Comparison of ENCODE assay signal across 8 mouse cellular contexts in the genomic region with DNA sequence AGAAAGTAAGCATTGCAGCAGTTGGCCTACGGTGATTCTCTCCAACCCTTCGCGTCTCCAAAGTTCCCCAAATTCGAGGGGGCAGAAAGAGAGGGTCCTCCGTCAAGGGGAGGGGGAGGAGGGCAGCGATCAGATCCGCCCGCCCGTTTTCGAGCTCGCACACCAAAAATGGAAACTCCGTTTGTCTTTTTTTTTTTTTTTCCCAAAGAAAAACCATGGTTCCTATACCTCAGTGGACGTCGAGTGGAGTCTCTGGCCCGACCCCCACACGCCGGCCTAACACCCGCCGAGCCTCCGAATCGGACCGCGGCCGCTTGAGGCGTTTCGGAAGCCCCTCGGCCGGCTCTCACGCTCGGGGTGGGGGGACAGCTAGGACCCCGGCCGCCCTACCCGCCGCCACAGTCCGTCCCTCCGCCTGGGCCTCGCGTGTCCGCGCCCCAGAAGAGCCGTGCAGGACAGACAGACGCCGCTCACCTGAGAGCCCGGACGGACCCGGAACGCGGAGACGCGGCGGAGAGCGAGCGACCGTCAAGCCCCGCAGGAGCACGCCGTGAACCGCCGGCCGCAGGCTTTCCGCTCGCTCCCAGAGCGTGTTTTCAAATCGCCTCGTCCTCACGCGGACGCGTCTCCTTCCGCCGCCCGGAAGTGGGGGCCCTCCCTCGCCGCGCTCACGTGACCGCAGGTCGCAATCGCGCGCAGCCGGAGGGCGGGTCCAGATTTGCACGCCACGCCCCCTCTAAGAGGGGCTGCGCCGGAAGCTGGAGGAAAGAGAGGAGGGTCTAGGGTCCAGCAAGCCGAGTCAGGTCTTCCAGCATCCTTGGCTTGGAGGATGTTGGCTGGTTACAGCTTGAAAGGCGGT. TPM values are rescaled to one million over a fixed set of nuclear protein-coding genes. Genes with fewer than 3 reads are reported as not detected.
DNase-seq lines count a peak whose midpoint lies in the region; ATAC-seq and TF ChIP-seq lines count a peak whose summit lies in the region.

A gene (minus strand): TSS at position 668 of the 859 bp plus-strand sequence.

- no peaks in the 10 kb centered on the region for H3K27me3 ChIP-seq in hindbrain, embryonic 10.5 days (ENCODE audit: insufficient read depth, poor library complexity, severe bottlenecking)
- no peaks in the 10 kb centered on the region for H3K27me3 ChIP-seq in lung, postnatal 0 days (replicated peaks; ENCODE audit: insufficient read depth, low read length)

- peaks cover 19% of the 10 kb centered on the region for H3K36me3 ChIP-seq in hindbrain, embryonic 10.5 days
- 0 out of 2 replicates have a peak, but pooled peaks cover 3% of the 10 kb centered on the region for H3K36me3 ChIP-seq in lung, postnatal 0 days (ENCODE audit: insufficient read depth, low read length)

- WGBS in hindbrain, embryonic 10.5 days = under 1% methylated on average over 89 of the region's 89 CpGs
- WGBS in lung, postnatal 0 days = under 1% methylated on average over 76 of the region's 89 CpGs

- peak within 1 kb of the TSS; percentile 93 for H3K4me2 ChIP-seq in lung, postnatal 0 days (replicated peaks; ENCODE audit: low read depth, low read length)

- peak; percentile 96 for ATAC-seq in frontal cortex, adult (ENCODE audit: low TSS enrichment)
- peak; percentile 97 for ATAC-seq in lung, postnatal 0 days

- DNase-seq in MN1 (ENCODE audit: low spot score) = peak; percentile 88
- DNase-seq in cerebellum, adult 9-10 months = peak; percentile 81
- peak; percentile 95 for DNase-seq in hindbrain, embryonic 10.5 days (ENCODE audit: low spot score)
- peak; percentile 87 for DNase-seq in layer of hippocampus, adult 9-11 months
- peak; percentile 91 for DNase-seq in lung, postnatal 0 days (ENCODE audit: low spot score)
- DNase-seq in ovary, postnatal 14 days (ENCODE audit: low spot score) = peak; percentile 90
- DNase-seq in thymus, postnatal 14 days = peak; percentile 96

- no peaks in the 10 kb centered on the region for H3K9me3 ChIP-seq in hindbrain, embryonic 10.5 days
- no peaks in the 10 kb centered on the region for H3K9me3 ChIP-seq in lung, postnatal 0 days (ENCODE audit: low read length)

- peaks cover 26% of the 10 kb centered on the region for H3K4me1 ChIP-seq in hindbrain, embryonic 10.5 days (replicated peaks)
- peaks cover 12% of the 10 kb centered on the region; the same call in 1 of the 2 replicates for H3K4me1 ChIP-seq in lung, postnatal 0 days (ENCODE audit: insufficient read depth, low read depth, low read length)

- H3K27ac ChIP-seq in hindbrain, embryonic 10.5 days = peak within 1 kb of the TSS; percentile 97
- peak within 1 kb of the TSS; percentile 79 for H3K27ac ChIP-seq in lung, postnatal 0 days (ENCODE audit: low read length)

- H3K4me3 ChIP-seq in hindbrain, embryonic 10.5 days = peak within 1 kb of the TSS; percentile 84
- peak within 1 kb of the TSS; percentile 92 for H3K4me3 ChIP-seq in lung, postnatal 0 days (ENCODE audit: low read depth, low read length)

- H3K9ac ChIP-seq in lung, postnatal 0 days (replicated peaks; ENCODE audit: low read depth) = peak within 1 kb of the TSS; percentile 80

- no peak for TF ChIP-seq CTCF in lung, postnatal 0 days (IDR thresholded peaks at IDR 0.05)

- TF ChIP-seq EP300 in lung, postnatal 0 days (IDR thresholded peaks at IDR 0.05) = no peak

RNA-seq across cellular contexts. Expression of the gene that starts here (rescaled TPM):
- 59.3 and 70.6 TPM in 2 replicates for polyA plus RNA-seq in hindbrain, embryonic 10.5 days (2016; fragmentation: Nextera tagmentation; extraction: Ambion mirVana)
- polyA plus RNA-seq in lung, postnatal 0 days (2015; fragmentation: Nextera tagmentation; extraction: Ambion mirVana) = 17.2 and 19.9 TPM in 2 replicates

Comparison
In these comparisons a context has a peak if more than half of its experiments do, and no peak if none do; other contexts are left out.
1. Peak in every context shown above with its lines: DNase-seq, ATAC-seq, H3K4me3 ChIP-seq and H3K27ac ChIP-seq.